Mouse (Mus musculus): Measurements from ENCODE around the gene Ly6g6d. TPM values are rescaled to one million over a fixed set of nuclear protein-coding genes. Genes with fewer than 3 reads are reported as not detected.
A peak's percentile ranks its signal among the peaks of the same experiment; 100 is the strongest.
"Not testable (repeated sequence)": the region's sequence is repeated elsewhere in the genome, so short reads cannot be mapped to it uniquely, and the experiment has no call there.

Gene Ly6g6d
- total RNA-seq, 2 experiments from 2014 or later = 1.8 TPM; not detected in 1

- peak; percentile 49 to 54 for DNase-seq
- intact Hi-C loops (cut with DNase I) = no loop called here
These were observed 26.4 kb downstream of the Ly6g6d start for GRCm38 (mm10) chr17:35051156-35052086.

GRCm38 (mm10) chr17:35050126-35050750, 27.6 kb downstream of the Ly6g6d start:
- DNase-seq = peak; percentile 69 to 71

DNA sequence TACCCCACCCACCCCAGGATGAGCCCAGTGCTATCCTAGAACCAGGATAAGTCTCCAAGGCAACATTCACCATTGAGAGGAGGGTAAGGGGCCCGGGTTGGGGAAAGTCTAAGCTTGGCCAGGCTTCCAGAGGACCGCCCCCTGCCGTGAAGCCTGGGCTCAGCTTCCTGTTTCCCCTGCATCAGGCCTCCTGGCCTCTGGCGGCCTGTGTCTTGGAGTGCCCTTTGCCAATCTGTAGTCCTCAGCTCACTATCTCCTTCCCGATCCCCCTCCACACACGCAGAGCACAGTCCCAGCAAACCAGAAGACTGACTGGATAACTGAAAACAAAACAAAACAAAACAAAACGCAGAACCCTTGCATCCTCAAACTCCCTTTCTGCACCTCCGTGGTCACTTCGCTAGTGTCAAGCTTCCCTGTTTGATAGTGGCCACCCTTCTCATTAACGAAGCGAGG, 28.3 kb downstream of the Ly6g6d start, which contains the start of gene Clic1:
TSS of gene Clic1 (plus strand) at position 406 of the 456 bp plus-strand sequence.
- peak in 1 of 2 experiments; percentile 51 for DNase-seq
- intact Hi-C loops (cut with DNase I) = no loop called here

More at GRCm38 (mm10) chr17:35050126-35050750, 27.6 kb downstream of the Ly6g6d start:
- intact Hi-C loops (cut with DNase I) = no loop called here

GRCm38 (mm10) chr17:35048932-35049440, 28.9 kb downstream of the Ly6g6d start:
- intact Hi-C loops (cut with DNase I) = no loop called here
- no peak for DNase-seq

GRCm38 (mm10) chr17:35048149-35048931, 29.5 kb downstream of the Ly6g6d start:
- intact Hi-C loops (cut with DNase I) = no loop called here
- no peak for DNase-seq

DNA sequence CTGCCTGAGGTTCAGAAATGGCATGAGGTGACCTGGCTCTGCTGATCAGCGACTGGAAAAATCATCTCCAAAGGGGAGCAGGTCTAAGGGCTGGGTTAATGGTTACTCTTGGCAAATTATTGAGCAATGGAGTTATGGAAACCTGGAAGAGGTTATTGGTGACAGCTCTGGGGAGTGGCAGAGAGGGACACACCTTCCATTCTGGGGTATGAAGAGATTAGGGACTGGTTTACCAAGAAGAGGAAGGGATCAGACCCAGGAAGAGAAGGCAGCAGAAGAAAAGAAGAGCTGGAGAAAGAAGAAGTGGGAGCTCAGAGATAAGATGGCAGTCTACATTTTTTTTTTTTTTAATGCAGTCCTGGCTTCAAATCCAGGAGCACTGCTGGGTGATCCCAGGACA, 30.2 kb downstream of the Ly6g6d start:
- intact Hi-C loops (cut with DNase I) = no loop called here
- no peak for DNase-seq

GRCm38 (mm10) chr17:35046681-35047455, 31.0 kb downstream of the Ly6g6d start, which contains the start of gene Msh5:
Gene Msh5, minus strand, starts transcription at chr17:35046745.
- intact Hi-C loops (cut with DNase I) = no loop called here
- peak; percentile 96 to 97 for DNase-seq

DNA sequence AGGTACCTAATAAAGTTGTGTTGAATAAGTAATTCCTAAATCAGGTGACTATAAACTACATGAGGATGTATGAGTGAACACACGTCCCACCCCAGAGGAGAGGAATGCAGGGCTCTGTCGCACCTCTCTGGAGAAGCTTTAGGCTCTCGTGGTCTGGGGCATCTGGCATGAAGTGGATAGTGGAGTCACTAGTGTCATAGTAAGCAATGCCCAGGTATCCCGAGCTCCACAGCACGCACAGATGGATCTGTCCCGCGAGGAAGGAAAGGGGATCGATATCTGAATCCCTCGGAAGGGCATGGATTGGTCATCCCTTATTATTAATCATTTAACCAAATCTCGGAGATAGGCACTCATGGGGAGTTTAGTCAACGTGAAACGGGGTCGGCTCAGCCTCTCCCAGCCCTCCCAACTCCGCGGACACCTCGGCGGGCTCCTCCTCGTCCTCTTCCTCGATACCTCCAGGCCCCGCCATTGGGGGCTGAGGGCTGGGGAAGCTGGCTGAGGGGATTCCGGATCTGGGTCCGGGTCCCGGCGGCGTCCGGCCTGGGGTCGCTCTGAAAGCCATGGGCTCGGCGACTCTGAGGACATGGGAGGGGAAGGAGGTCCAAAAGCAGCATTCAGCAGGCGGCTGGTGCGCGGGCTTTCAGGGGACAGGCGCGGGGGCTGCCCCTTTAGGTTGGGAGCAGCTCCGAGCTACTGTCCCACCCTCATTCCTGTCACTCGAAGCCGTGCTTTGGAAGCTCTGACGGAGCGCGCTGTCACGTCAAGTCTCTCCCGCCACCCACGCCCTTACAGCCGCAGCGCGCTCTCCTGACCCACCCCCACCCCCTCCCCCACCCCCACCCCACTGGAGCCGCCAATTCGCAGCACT, 31.8 kb downstream of the Ly6g6d start:
- DNase-seq = no peak

DNA sequence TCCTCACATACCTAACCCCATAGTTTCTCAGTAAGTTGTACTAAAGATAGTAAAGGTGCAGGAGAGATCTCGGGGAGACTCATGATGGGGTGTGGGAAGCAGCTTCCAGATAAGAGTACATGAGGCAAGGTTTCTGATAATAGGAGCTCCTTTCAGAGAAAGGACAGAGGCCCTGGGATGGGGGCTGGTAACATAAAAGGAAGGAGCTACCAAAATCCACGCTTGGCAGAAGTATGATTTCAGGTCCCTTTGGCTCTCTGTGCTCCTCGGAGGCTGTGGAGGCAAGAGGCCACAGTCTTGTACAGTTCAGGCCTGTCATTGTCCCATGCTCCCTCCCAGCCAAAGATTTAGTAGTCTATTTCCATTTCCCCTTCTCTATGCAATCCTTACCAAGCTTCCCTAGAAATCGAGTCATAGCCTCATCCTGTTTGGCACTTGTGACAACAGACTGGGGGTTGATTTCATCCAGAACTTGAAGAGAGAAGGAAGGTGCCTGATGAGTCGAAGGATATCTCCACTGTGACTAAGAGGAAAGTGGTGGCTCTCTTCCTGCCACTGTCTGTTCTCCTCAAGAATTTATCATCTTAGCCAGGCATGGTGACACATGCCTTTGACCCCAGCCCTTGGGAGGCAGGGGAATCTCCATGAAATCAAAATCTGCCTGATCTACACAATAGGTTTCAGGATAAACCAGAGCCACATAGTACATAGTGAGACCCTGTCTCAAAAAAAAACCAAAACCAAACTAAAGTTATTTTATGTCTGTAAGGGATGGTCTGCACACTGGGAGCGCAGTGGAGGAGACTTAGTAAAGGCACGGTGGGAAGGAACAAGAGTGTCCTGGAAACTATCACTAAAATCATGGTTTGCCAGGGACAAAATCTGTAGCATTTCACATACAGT, 32.7 kb downstream of the Ly6g6d start:
- DNase-seq = no peak
- intact Hi-C loops (cut with DNase I) = no loop called here

More for the DNA sequence above, 31.8 kb downstream of the Ly6g6d start:
- intact Hi-C loops (cut with DNase I) = no loop called here

- intact Hi-C loops (cut with DNase I) = no loop called here
- DNase-seq = no peak
These were observed 34.1 kb downstream of the Ly6g6d start for GRCm38 (mm10) chr17:35043794-35044193.

- intact Hi-C loops (cut with DNase I) = no loop called here
- DNase-seq = no peak
These were observed 38.6 kb downstream of the Ly6g6d start for GRCm38 (mm10) chr17:35039121-35039873.

DNA sequence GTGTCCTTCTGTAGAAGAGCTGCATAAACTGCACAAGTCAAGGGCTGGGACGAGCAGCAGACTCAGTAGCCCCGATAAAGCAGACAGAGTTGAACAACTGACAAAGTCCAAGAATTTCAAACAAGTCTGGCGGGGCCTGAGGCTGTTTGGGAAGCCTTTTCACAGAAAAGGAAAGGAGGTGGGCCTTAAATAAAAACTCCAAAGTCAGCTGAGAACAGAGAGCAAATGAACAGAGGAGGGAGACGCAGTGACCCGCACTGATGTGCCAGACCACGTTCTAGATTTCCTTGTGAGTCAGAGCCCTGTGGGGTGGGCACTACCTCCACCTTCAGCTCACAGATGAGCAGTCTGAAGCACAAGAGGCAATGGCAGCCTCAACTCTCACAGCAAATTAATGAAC, 43.0 kb downstream of the Ly6g6d start:
- DNase-seq = no peak
- intact Hi-C loops (cut with DNase I) = no loop called here

DNA sequence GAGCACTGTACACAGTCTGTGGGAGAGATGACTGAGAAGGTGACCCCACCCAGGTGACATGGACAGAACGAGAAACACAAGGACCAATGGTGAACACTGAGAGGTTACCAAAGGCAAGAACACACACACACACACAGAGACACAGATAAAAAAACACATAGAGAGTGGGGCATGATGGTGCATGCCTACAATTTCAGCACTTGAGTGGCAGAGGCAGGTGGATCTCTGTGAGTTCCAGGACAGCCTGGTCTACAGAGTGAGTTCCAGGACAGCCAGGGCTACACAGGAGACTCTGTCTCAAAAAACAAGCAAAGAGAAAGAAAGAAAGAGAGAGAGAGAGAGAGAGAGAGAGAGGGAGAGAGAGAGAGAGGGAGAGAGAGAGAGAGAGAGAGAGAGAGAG, 44.2 kb downstream of the Ly6g6d start:
- intact Hi-C loops (cut with DNase I); DNase-seq: not testable (repeated sequence)

DNA sequence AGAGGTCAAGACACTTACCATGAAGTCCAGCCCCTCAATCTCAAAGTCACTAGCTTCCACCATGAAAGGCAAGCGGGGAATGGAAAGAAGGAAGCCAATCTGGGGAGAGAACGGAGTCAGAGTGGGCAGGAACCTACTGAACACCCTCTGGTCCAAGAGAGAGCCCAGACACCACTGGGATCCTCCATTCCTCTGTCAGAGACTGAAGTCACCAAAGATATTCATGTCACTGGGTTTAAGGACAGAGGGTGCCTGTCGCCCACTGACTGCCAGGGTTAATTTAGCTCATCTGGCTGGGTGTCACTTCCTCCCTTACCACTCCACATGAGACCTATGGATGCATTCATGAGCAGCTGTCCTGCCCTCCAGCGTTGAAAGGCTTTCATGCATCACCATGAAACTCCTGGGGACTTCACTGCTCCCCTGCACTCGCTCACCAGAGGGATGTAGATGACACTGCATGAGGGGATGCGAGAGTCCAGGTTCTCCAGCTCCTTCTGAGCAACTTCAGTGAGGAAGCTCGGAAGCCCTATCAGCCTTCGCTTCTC, 45.5 kb downstream of the Ly6g6d start:
- intact Hi-C loops (cut with DNase I) = no loop called here
- DNase-seq = no peak

DNA sequence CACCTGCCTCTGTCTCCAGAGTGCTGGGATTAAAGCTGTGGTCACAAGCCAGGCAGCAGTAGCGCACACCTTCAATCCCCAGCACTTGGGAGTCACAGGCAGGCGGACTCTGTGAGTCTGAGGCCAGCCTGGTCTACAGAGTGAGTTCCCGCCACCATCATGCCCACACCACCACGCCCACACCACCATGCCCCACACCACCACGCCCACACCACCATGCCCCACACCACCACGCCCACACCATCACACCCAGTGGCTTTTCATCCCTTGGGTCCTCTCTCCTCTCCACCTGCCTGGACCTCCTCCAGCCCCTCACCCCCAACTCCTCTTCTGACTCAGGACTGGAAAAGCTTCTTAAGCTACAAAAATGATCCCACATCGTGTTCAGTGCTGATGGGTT, 46.0 kb downstream of the Ly6g6d start:
- intact Hi-C loops (cut with DNase I) = no loop called here
- DNase-seq = no peak

- intact Hi-C loops (cut with DNase I) = no loop called here
- peak in 1 of 2 experiments; percentile 11 for DNase-seq
These were observed 46.6 kb downstream of the Ly6g6d start for GRCm38 (mm10) chr17:35031272-35031671.

Data from gastrocnemius, postnatal 36 days (tissue).